Mouse (Mus musculus): ENCODE measurements around the gene Clptm1. TPM values are rescaled to one million over a fixed set of nuclear protein-coding genes. Genes with fewer than 3 reads are reported as not detected.
"Not testable (repeated sequence)": the region's sequence is repeated elsewhere in the genome, so short reads cannot be mapped to it uniquely, and the experiment has no call there.

Clptm1 gene
- polyA plus RNA-seq, 1 experiment, result 54.8 TPM

DNA sequence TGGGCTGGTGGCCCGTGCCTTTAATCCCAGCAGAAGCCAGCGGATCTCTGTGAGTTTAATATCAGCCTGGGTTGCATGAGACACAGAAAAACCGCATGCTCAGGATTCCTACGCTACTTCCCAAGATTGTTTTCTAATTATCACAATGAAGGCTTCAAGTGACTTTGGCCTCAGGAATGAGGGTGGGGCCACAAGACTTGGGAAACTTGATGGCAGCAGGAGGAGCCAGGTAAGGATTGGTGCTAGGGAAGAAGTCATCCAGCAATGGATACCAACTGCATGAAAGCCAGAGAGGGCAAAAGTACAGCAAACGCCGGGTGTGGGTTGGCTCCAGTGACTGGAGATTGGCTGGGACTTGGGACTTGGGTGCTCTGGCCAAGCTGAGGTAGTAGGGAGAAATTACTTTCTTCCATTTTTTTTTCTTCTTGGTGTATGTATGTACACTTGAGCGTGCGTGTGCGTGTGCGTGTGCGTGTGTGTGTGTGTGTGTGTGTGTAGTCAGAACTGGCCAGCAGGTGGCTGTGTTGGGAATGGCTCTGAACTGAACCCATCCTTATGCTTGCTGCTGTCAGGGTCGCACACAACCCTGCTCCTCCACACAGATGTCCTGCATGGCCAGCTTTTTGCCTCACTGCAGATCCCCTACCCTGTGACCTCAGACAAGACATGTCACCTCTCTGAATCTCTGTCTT is 55.0 kb downstream of the Clptm1 start:
- no peak for DNase-seq (ENCODE audit: low spot score)

DNA sequence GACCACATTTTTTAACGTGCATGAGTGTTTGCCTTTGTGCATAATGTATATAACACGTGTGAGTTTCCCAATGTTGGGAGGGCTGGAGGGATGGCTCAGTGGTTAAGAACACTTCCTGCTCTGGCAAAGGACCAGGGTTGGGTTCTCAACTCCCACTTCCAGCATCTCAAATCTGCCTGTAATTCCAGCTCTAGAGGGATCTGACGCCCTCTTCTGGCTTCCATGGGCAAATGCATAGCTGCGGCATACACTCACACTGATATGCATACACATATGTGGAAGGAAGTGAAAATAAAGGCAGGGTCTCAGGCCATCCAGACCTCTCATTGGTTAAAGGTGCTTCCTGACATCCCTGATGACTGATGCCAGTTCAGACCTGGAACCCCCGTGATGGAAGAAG is 57.5 kb downstream of the Clptm1 start:
- DNase-seq (ENCODE audit: low spot score), result no peak

DNA sequence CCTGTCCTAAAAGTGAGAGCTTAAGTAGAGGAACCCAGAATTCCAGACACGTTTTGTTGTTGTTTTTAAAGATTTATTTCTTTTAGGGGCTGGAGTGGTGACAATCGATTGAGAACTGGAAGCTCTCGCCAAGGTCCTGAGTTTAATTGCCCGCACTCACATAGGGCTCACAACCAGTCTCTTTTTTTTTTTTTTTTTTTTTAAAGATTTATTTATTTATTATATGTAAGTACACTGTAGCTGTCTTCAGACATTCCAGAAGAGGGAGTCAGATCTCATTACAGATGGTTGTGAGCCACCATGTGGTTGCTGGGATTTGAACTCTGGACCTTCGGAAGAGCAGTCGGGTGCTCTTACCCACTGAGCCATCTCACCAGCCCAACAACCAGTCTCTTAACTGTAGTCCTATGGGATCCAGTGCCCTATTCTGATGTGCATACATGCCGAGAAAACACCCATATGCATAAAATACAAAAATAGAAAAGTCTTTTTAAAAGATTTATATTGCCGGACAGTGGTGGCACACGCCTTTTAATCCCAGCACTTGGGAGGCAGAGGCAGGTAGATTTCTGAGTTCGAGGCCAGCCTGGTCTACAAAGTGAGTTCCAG is 60.1 kb downstream of the Clptm1 start:
- not testable (repeated sequence) for DNase-seq (ENCODE audit: low spot score)

DNA sequence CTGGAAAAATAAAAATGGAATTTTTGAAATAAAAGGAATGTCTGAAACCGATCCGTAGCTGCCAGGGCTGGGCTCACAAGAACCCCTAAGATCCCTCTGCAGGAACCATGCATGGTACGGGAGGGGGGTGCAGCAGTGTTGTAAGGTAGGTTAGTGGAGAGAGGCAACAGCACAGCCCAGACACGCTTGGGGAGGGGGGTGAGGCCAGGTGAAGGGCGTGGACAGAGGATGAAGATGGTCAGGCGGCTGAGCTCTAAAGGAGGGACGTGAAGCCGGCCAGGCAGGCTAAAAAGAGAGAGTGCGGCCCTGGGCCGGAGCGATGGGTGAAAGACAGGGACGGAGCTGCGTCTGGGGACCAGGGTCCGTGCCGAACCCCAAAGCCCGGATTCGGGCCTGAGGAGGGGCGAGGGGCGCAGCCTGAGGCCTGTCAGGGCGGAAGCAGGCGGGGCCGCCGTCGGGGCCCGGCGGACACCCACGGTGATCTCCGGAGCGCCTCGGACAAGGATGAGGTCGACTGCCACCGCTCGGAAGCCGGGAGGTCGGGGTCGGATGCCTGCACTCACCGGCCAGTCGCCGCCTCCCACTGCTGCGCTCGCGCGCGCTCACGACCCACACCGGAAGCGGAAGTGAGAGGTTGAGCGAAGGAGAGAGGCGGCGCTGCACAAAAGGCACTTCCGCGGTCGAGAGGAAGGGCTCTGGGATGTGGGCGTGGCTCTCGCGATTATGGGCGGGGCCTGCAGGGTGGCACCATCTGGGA is 60.8 kb downstream of the Clptm1 start, which contains the start of gene Clasrp:
Gene Clasrp, minus strand, starts transcription at position 638 of the 757 bp plus-strand sequence.
- DNase-seq (ENCODE audit: low spot score), result peak; percentile 84

DNA sequence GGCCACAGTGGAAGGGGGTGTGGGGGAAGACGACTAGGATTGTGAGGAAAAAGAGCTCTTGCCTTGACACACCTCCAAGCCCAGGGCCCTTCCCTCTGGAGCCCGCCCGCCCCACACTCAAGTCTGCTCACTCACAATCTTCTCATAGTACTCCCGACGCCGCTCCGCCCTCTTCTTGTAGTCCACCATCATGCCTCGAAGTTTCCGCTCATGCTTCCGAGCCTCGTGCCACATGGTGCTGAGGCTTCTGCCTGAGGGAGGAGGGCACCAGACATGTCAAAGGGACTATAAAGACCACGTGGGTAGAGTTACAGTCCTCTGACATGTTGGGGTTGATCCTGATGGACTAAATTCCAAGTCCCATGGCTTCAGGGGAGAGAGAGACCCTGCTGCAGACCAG is 61.8 kb downstream of the Clptm1 start:
- no peak for DNase-seq (ENCODE audit: low spot score)

DNA sequence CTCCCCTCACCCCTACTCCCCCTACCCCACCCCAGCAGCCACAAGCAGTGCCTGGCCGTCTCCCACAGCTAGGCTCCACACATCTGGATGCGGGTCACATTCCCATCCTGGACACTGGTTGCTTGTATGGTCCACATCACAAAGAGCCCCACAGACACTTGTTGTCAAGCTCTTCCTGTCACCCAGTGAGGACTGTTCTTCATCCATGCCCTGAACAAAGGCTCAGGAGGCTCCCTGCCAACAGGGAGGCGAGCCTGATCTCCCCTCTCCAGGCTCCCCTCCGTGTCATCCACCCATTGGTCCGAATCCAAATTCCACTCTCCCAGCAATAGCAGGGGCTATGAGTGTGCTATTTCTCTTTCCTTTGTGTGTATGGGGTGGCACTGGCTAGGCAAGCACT is 64.3 kb downstream of the Clptm1 start:
- no peak for DNase-seq (ENCODE audit: low spot score)

DNA sequence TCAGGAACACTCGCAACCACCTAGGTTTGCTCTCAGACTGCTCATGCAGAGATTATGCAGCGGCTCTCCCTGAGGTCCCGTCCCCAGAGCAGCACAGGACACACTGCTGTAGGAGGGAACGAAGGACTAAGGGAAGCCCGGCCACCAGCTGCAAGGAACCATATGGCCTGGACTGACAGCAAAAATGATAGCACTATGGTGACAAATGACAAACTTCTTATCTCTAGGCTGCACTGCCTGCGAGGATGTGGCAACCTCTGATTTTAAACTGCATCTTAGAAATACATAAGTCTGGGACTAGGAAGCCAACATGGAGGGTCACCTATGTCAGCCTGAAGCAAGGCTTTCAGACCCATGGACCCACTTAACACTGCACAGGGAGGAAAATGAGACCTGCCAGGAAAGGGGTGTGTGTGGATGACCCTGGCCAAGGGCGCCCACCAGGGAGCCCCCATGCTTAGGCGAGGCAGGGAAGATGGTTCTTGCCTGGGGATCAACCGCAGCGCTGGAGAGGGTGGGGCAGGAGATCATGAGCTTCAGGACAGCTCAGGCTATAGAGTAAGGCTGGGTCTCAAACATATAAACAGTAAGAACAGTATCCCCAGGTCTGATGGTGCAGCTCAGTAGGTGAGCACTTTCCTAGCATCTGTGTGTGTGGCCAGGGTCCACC is 71.6 kb downstream of the Clptm1 start:
- no peak for DNase-seq (ENCODE audit: low spot score)

DNA sequence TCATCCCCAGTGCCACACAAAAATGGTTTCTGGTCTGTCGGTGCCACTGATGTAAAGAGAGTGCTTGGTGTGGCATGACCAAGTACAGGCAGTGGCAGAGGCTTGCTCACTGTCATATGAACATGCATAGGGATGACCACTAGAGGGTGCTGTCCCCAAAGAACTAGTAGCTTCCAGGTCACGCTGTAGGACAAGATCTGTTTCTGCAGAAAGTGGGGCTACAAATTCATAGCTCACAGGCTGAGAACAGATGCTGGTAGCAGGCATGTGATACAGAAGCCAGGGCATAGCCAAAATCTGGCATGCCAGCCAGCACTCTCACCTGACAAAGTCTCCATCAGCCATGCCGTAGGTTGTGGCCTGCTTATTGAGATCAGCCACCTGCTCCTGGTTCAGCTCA is 74.9 kb downstream of the Clptm1 start:
- DNase-seq (ENCODE audit: low spot score), result no peak

DNA sequence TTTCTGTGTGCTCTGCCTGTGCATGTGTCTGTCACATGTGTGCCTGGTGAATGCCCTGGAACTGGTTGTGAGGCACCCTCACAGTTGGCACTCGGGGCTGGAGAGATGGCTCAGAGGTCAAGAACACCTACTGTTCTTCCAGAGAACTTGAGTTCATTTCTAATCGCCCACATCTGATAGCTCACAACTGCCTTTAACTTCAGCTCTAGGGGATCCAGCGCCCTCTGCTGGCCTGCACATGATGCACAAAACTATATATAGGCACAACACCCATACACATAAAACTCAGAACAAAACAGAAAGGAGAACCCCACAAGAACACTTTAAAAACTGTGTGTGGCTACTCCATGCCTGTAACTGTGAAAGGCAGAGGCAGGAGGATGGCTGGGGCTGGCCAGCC is 75.6 kb downstream of the Clptm1 start:
- no peak for DNase-seq (ENCODE audit: low spot score)

DNA sequence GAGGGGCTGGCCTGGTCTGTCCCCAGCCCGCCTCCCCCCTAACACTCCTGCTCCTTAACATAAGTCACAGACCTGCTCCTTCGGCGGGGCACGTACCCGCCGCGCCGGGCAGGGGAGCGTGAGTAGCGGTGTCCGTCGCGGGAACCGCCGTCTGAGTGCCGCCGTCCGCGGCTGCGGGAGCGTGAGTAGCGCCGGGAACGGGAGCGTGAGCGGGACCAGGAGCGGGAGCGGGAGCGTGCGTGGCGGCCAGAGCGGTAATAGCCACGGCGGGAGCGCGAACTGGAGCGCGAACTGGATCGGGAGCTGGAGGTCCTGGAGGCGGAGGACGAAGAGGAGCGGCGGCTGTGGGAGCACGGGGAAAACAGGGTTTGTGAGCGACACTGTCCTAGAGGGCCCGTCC is 78.6 kb downstream of the Clptm1 start:
- no peak for DNase-seq (ENCODE audit: low spot score)

Other genes starting within 250 kb of the Clptm1 start
- gene Mark4, start 206.2 kb downstream of the Clptm1 start, polyA plus RNA-seq (2012; rRNA removed), result 13.3 and 19.4 TPM in 2 replicates
- 8.4 and 10.2 TPM in 2 replicates for gene Exoc3l2, start 201.7 kb downstream of the Clptm1 start, polyA plus RNA-seq (2012; rRNA removed)
- 6.6 and 7.4 TPM in 2 replicates for gene Bloc1s3, start 156.7 kb downstream of the Clptm1 start, polyA plus RNA-seq (2012; rRNA removed)
- gene Trappc6a, start 156.6 kb downstream of the Clptm1 start, polyA plus RNA-seq (2012; rRNA removed), result 58.7 and 77.3 TPM in 2 replicates
- gene Nkpd1, start 147.2 kb downstream of the Clptm1 start, polyA plus RNA-seq (2012; rRNA removed), result 1.5 and 1.6 TPM in 2 replicates
- 61.4 and 64.8 TPM in 2 replicates for gene Ppp1r37, start 102.0 kb downstream of the Clptm1 start, polyA plus RNA-seq (2012; rRNA removed)
- gene Zfp296, start 87.7 kb downstream of the Clptm1 start, polyA plus RNA-seq (2012; rRNA removed), result 6.2 and 7.0 TPM in 2 replicates
- 69.0 TPM in 2 replicates for gene Gemin7, start 87.4 kb downstream of the Clptm1 start, polyA plus RNA-seq (2012; rRNA removed)
- gene Clasrp, start 60.5 kb downstream of the Clptm1 start, polyA plus RNA-seq (2012; rRNA removed), result 68.9 and 76.5 TPM in 2 replicates
- 22.5 and 23.5 TPM in 2 replicates for gene Relb, start 35.6 kb downstream of the Clptm1 start, polyA plus RNA-seq (2012; rRNA removed)
- gene Apoc2, start 12.9 kb upstream of the Clptm1 start, polyA plus RNA-seq (2012; rRNA removed), result 0.86 and 1.1 TPM in 2 replicates
- gene Gm44805, start 16.4 kb upstream of the Clptm1 start, polyA plus RNA-seq (2012; rRNA removed), result not detected in 2 replicates
- 0.19 and 0.28 TPM in 2 replicates for gene Apoc4, start 16.4 kb upstream of the Clptm1 start, polyA plus RNA-seq (2012; rRNA removed)
- gene Apoc1, start 27.6 kb upstream of the Clptm1 start, polyA plus RNA-seq (2012; rRNA removed), result 54.0 and 72.3 TPM in 2 replicates
- 1,139 and 1,516 TPM in 2 replicates for gene Apoe, start 34.2 kb upstream of the Clptm1 start, polyA plus RNA-seq (2012; rRNA removed)
- 50.6 and 62.6 TPM in 2 replicates for gene Tomm40, start 50.4 kb upstream of the Clptm1 start, polyA plus RNA-seq (2012; rRNA removed)
- gene Nectin2, start 85.5 kb upstream of the Clptm1 start, polyA plus RNA-seq (2012; rRNA removed), result 37.9 and 38.6 TPM in 2 replicates
- gene Bcam, start 106.0 kb upstream of the Clptm1 start, polyA plus RNA-seq (2012; rRNA removed), result 171 and 177 TPM in 2 replicates
- 25.6 and 37.5 TPM in 2 replicates for gene Cblc, start 131.8 kb upstream of the Clptm1 start, polyA plus RNA-seq (2012; rRNA removed)
- 10.8 and 10.9 TPM in 2 replicates for gene Bcl3, start 157.7 kb upstream of the Clptm1 start, polyA plus RNA-seq (2012; rRNA removed)
- 0.08 and 0.15 TPM in 2 replicates for gene Gm19345, start 187.0 kb upstream of the Clptm1 start, polyA plus RNA-seq (2012; rRNA removed)
- gene Ceacam16, start 196.3 kb upstream of the Clptm1 start, polyA plus RNA-seq (2012; rRNA removed), result 0.12 TPM in 1 of 2 replicates, not detected in the other
- 0.72 and 0.81 TPM in 2 replicates for gene Ceacam19, start 222.9 kb upstream of the Clptm1 start, polyA plus RNA-seq (2012; rRNA removed)